Comparison of ENCODE assay signal across 13 mouse cellular contexts in genomic region chr6:12519121-12519520, GRCm38 (mm10).
DNase-seq lines count a peak whose midpoint lies in the region; ATAC-seq and TF ChIP-seq lines count a peak whose summit lies in the region.
"Had no signal": no experiment of that assay in that cellular context is flagged by ENCODE, and none has a peak within 500 bp of the region (broad histone marks: within the 10 kb centered on the region; RNA-seq: fewer than 3 reads in every experiment).

No protein-coding gene starts in this region.

- TF ChIP-seq CTCF in midbrain, postnatal 0 days (IDR thresholded peaks at IDR 0.05): no peak

- H3K36me3 ChIP-seq in hindbrain, embryonic 12.5 days: no peaks in the 10 kb centered on the region
- H3K36me3 ChIP-seq in midbrain, postnatal 0 days (ENCODE audit: insufficient read depth, low read length): no peaks in the 10 kb centered on the region
- H3K36me3 ChIP-seq: embryonic facial prominence, embryonic 12.5 days; liver, embryonic 15.5 days had no signal

- no peak overlapping the region for H3K27ac ChIP-seq in hindbrain, embryonic 12.5 days
- no peak overlapping the region for H3K27ac ChIP-seq in midbrain, postnatal 0 days (ENCODE audit: low read depth, low read length)
- H3K27ac ChIP-seq: embryonic facial prominence, embryonic 12.5 days; liver, embryonic 15.5 days had no signal

- no peak overlapping the region for H3K4me3 ChIP-seq in hindbrain, embryonic 12.5 days
- no peak overlapping the region for H3K4me3 ChIP-seq in midbrain, postnatal 0 days (ENCODE audit: low read depth, low read length)
- H3K4me3 ChIP-seq: embryonic facial prominence, embryonic 12.5 days; liver, embryonic 15.5 days had no signal

- H3K9me3 ChIP-seq in hindbrain, embryonic 12.5 days (replicated peaks): no peaks in the 10 kb centered on the region
- H3K9me3 ChIP-seq in midbrain, postnatal 0 days (ENCODE audit: low read length): no peaks in the 10 kb centered on the region
- H3K9me3 ChIP-seq: embryonic facial prominence, embryonic 12.5 days; liver, embryonic 15.5 days had no signal

- H3K4me1 ChIP-seq in hindbrain, embryonic 12.5 days: peaks cover 3% of the 10 kb centered on the region; the same call in 1 of the 2 replicates
- H3K4me1 ChIP-seq in midbrain, postnatal 0 days (ENCODE audit: insufficient read depth, low read length): no peaks in the 10 kb centered on the region
- H3K4me1 ChIP-seq: embryonic facial prominence, embryonic 12.5 days; liver, embryonic 15.5 days had no signal

- no peaks in the 10 kb centered on the region for H3K27me3 ChIP-seq in hindbrain, embryonic 12.5 days
- H3K27me3 ChIP-seq in midbrain, postnatal 0 days (ENCODE audit: insufficient read depth, low read length): no peaks in the 10 kb centered on the region
- H3K27me3 ChIP-seq: embryonic facial prominence, embryonic 12.5 days; liver, embryonic 15.5 days had no signal

- peak; percentile 5 to 12 for DNase-seq in layer of hippocampus, postnatal 14 days (ENCODE audit: low spot score in 2 of 2)
- no peak for DNase-seq in layer of hippocampus, postnatal 36 days
- peak; percentile 57 to 73 for DNase-seq in cerebellum, postnatal 10 days
- peak; percentile 70 for DNase-seq in midbrain, postnatal 0 days (ENCODE audit: low spot score)
- DNase-seq in spleen, postnatal 4 days (ENCODE audit: low spot score in 2 of 2): no peak
- no peak for DNase-seq in right cerebral cortex, postnatal 36 days (ENCODE audit: low spot score in 2 of 2)
- DNase-seq in kidney, postnatal 10 days: no peak
- DNase-seq: kidney, postnatal 36 days had no signal

- peak; percentile 60; the same call in 1 of the 2 replicates for ATAC-seq in hindbrain, embryonic 12.5 days (ENCODE audit: low FRiP score)
- ATAC-seq in midbrain, postnatal 0 days (ENCODE audit: low FRiP score): peak; percentile 62; the same call in 1 of the 2 replicates
- ATAC-seq: CD4-positive, CD25-positive, alpha-beta regulatory T cell, adult 4 months; intestine, embryonic 16.5 days had no signal

- no peak overlapping the region for H3K9ac ChIP-seq in hindbrain, embryonic 12.5 days
- no peak overlapping the region for H3K9ac ChIP-seq in midbrain, postnatal 0 days (replicated peaks; ENCODE audit: low read length, poor library complexity, severe bottlenecking)
- H3K9ac ChIP-seq: embryonic facial prominence, embryonic 12.5 days; liver, embryonic 15.5 days had no signal

- no peak overlapping the region for H3K4me2 ChIP-seq in hindbrain, embryonic 12.5 days (replicated peaks)
- no peak overlapping the region for H3K4me2 ChIP-seq in midbrain, postnatal 0 days (ENCODE audit: low read depth, low read length, poor library complexity, severe bottlenecking)
- H3K4me2 ChIP-seq: embryonic facial prominence, embryonic 12.5 days; liver, embryonic 15.5 days had no signal

Comparison
In these comparisons a context has a peak if more than half of its experiments do, and no peak if none do; other contexts are left out.
1. DNase-seq: peak in layer of hippocampus, postnatal 14 days (2 of 2), cerebellum, postnatal 10 days (2 of 2) and midbrain, postnatal 0 days (single experiment); none in layer of hippocampus, postnatal 36 days (0 of 2), spleen, postnatal 4 days (0 of 2), right cerebral cortex, postnatal 36 days (0 of 2) and kidney, postnatal 10 days (single experiment).